Mouse (Mus musculus) forebrain, postnatal 0 days (tissue): ENCODE measurements around the gene Olfr525. TPM values are rescaled to one million over a fixed set of nuclear protein-coding genes. Genes with fewer than 3 reads are reported as not detected.

Experiments
- ATAC-seq: fragments of 200-750 bp; cut with Nextera tagmentation; 2 replicates; pipeline ENCODE4 v1.8.0; 2017; ENCODE audit warnings: mild to moderate bottlenecking, moderate library complexity
- DNase-seq: peaks from one replicate; pipeline ENCODE4 v3.0.0-alpha.2; 2015
- H3K27ac ChIP-seq: fragments of 300-500 bp; sonication (generic); 2 replicates; pipeline ENCODE4 v1.5.1; 2014; ENCODE audit warnings: low read depth, mild to moderate bottlenecking, antibody characterized with exemption, low read length, moderate library complexity, mixed read lengths
- H3K27me3 ChIP-seq: fragments of 300-500 bp; sonication (generic); 2 replicates; pipeline ENCODE4 v1.6.1; 2014; ENCODE audit warnings: mild to moderate bottlenecking, low read length, mixed read lengths; ENCODE audit not compliant: insufficient read depth
- H3K36me3 ChIP-seq: fragments of 300-500 bp; sonication (generic); 2 replicates; pipeline ENCODE4 v1.6.1; 2014; ENCODE audit warnings: mild to moderate bottlenecking, moderate library complexity; ENCODE audit not compliant: insufficient read depth
- H3K4me1 ChIP-seq: fragments of 300-500 bp; sonication (generic); 2 replicates; pipeline ENCODE4 v1.6.1; 2014; ENCODE audit warnings: antibody characterized with exemption; ENCODE audit not compliant: insufficient read depth
- H3K4me2 ChIP-seq: fragments of 300-500 bp; sonication (generic); 2 replicates; pipeline ENCODE4 v1.6.1; 2014; ENCODE audit warnings: low read depth, mild to moderate bottlenecking, moderate library complexity
- H3K4me3 ChIP-seq: fragments of 300-500 bp; sonication (generic); 2 replicates; pipeline ENCODE4 v1.5.1; 2014; ENCODE audit warnings: low read depth, low read length, mixed read lengths
- H3K9ac ChIP-seq: fragments of 300-500 bp; sonication (generic); 2 replicates; pipeline ENCODE4 v1.6.1; 2014; ENCODE audit warnings: mild to moderate bottlenecking
- H3K9me3 ChIP-seq: fragments of 300-500 bp; sonication (generic); 2 replicates; pipeline ENCODE4 v1.6.1; 2016; ENCODE audit warnings: low read length
- CTCF ChIP-seq: sonication (generic); IDR thresholded peaks from 2 replicates; pipeline ENCODE4 v1.5.1; 2016; ENCODE audit warnings: antibody characterized with exemption, control low read depth, low read depth
- WGBS: fragments of 180-500 bp; shearing (Covaris S2); extraction: QIAGEN DNeasy Blood & Tissue Kit; methylation state at CpG from one replicate; pipeline ENCODE4 v1.1.7; 2014; 5-methylcytosine and 5-hydroxymethylcytosine counted together
- polyA plus RNA-seq: library from polyadenylated mRNA; unstranded; fragments of >200 nt; fragmentation: Nextera tagmentation; extraction: Ambion mirVana; gene quantifications from 2 replicates; pipeline ENCODE4 v1.2.1, GENCODE M21; 2015
- total RNA-seq: library from RNA; depleted of rRNA; stranded (reverse); fragments of >200 nt; gene quantifications from 2 replicates; pipeline ENCODE4 v1.2.3, GENCODE M21; 2014; rRNA removed

Olfr525 gene
- total and polyA plus RNA-seq, 2 experiments from 2014 or later = not detected

DNA sequence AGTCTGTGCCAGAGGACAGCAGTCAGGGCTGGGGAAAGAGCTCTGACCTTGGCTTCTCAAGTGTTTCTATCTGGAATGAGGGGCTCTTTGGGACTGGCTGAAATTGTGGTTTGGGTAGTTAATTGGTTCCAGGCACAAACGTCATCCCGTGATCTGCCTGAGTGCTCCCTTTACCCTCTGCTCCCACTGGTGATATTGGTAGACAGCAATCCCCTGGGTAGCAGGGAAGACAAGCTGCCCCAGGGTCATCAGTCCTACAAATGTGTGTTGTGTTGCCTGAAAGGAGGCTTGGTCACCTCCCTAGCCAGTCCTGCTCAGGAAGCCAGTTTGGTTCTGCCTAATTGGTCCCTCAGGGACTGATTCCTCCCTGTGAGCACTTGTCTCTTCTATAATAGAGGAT, 13.1 kb downstream of the Olfr525 start, which contains the start of gene Olfr527:
Gene Olfr527 (plus strand): TSS at position 301 of the 400 bp plus-strand sequence.
- Histone ChIP-seq H3K36me3 (no peaks in the 10 kb centered on the region), H3K9me3 (no peaks in the 10 kb centered on the region), H3K9ac (no peak within 1 kb of the TSS), H3K4me2 (no peak within 1 kb of the TSS), H3K27me3 (no peaks in the 10 kb centered on the region), H3K4me1 (no peaks in the 10 kb centered on the region), H3K4me3 (no peak within 1 kb of the TSS), H3K27ac (no peak within 1 kb of the TSS)
- 70% methylated on average over 2 of the region's 2 CpGs for WGBS
- no peak for DNase-seq
- ATAC-seq = no peak
- no peak for TF ChIP-seq CTCF

DNA sequence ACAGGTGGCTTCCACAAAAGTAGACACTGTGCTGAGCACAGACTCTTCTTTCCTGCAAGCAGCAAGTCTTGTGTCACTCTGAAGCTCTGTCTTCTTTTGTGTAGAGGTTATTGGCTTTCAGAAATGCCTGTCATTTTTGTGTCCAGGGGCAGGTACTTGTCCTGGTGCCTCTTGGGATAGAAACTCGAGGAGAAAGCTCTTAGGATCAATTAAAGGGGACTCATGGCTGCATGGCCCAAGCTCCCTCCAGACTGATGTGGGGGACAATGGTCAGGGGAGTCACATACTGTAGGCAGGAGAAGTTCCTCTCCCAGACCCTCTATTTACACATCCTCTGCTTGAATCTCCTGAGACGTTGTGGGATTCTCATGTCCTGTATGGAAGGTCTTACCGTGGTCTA, 40.9 kb downstream of the Olfr525 start, which contains the start of gene Olfr60:
Gene Olfr60 (minus strand): TSS at position 101 of the 400 bp plus-strand sequence.
- Histone ChIP-seq H3K9ac (no peak within 1 kb of the TSS), H3K36me3 (no peaks in the 10 kb centered on the region), H3K4me3 (no peak within 1 kb of the TSS), H3K27ac (no peak within 1 kb of the TSS), H3K9me3 (no peaks in the 10 kb centered on the region), H3K27me3 (no peaks in the 10 kb centered on the region), H3K4me2 (no peak within 1 kb of the TSS), H3K4me1 (no peaks in the 10 kb centered on the region)
- DNase-seq (no peak), ATAC-seq (no peak)
- WGBS = 66% methylated on average over 3 of the region's 3 CpGs
- TF ChIP-seq CTCF = no peak

- H3K4me1 ChIP-seq = no peaks in the 10 kb centered on the region
- H3K4me2 ChIP-seq = no peak overlapping the region
- no peak for DNase-seq
- WGBS = 81% methylated on average over 4 of the region's 4 CpGs
- no peak overlapping the region for H3K27ac ChIP-seq
- no peak for TF ChIP-seq CTCF
- no peaks in the 10 kb centered on the region for H3K27me3 ChIP-seq
- H3K36me3 ChIP-seq = no peaks in the 10 kb centered on the region
- no peak for ATAC-seq
- H3K4me3 ChIP-seq = no peak overlapping the region
- no peak overlapping the region for H3K9ac ChIP-seq
- H3K9me3 ChIP-seq = no peaks in the 10 kb centered on the region
Measured at GRCm38 (mm10) chr7:140374300-140374699, 53.6 kb downstream of the Olfr525 start.

- DNase-seq (no peak), ATAC-seq (no peak)
- H3K4me1 ChIP-seq = no peaks in the 10 kb centered on the region
- no peak within 1 kb of the TSS for H3K4me2 ChIP-seq
- no peak for TF ChIP-seq CTCF
- no peaks in the 10 kb centered on the region for H3K36me3 ChIP-seq
- no peak within 1 kb of the TSS for H3K9ac ChIP-seq
- H3K27ac ChIP-seq = no peak within 1 kb of the TSS
- no peak within 1 kb of the TSS for H3K4me3 ChIP-seq
- no peaks in the 10 kb centered on the region for H3K27me3 ChIP-seq
- WGBS = 53% methylated on average over 1 of the region's 1 CpGs
- no peaks in the 10 kb centered on the region for H3K9me3 ChIP-seq
Measured at GRCm38 (mm10) chr7:140376231-140376630, 55.6 kb downstream of the Olfr525 start, which contains the start of gene Olfr530. Olfr530 (minus strand) TSS chr7:140376331.

- 95% methylated on average over 2 of the region's 2 CpGs for WGBS
- Histone ChIP-seq H3K27ac (no peak overlapping the region), H3K9ac (no peak overlapping the region), H3K36me3 (no peaks in the 10 kb centered on the region), H3K4me3 (no peak overlapping the region), H3K27me3 (no peaks in the 10 kb centered on the region), H3K4me1 (no peaks in the 10 kb centered on the region), H3K4me2 (no peak overlapping the region), H3K9me3 (no peaks in the 10 kb centered on the region)
- ATAC-seq = no peak
- no peak for DNase-seq
- TF ChIP-seq CTCF = no peak
Measured at GRCm38 (mm10) chr7:140376911-140377310, 56.3 kb downstream of the Olfr525 start.

Other genes with a start within 250 kb of the Olfr525 start
- 259 and 284 TPM in 2 replicates for gene Caly, start 238.3 kb upstream of the Olfr525 start, total RNA-seq
- gene Caly, start 238.3 kb upstream of the Olfr525 start, polyA plus RNA-seq = 348 and 396 TPM in 2 replicates
- gene Prap1, start 227.5 kb upstream of the Olfr525 start, total RNA-seq = not detected in 2 replicates
- not detected in 2 replicates for gene Prap1, start 227.5 kb upstream of the Olfr525 start, polyA plus RNA-seq
- gene Fuom, start 218.4 kb upstream of the Olfr525 start, total RNA-seq = 15.7 and 23.0 TPM in 2 replicates
- 26.9 and 28.4 TPM in 2 replicates for gene Fuom, start 218.4 kb upstream of the Olfr525 start, polyA plus RNA-seq
- gene Paox, start 205.1 kb upstream of the Olfr525 start, total RNA-seq = 8.8 and 10.5 TPM in 2 replicates
- 6.0 and 7.5 TPM in 2 replicates for gene Paox, start 205.1 kb upstream of the Olfr525 start, polyA plus RNA-seq
- 84.0 and 103 TPM in 2 replicates for gene Echs1, start 204.4 kb upstream of the Olfr525 start, total RNA-seq
- 113 and 116 TPM in 2 replicates for gene Echs1, start 204.4 kb upstream of the Olfr525 start, polyA plus RNA-seq
- 14.2 and 15.0 TPM in 2 replicates for gene Mtg1, start 183.3 kb upstream of the Olfr525 start, total RNA-seq
- 33.7 and 35.8 TPM in 2 replicates for gene Mtg1, start 183.3 kb upstream of the Olfr525 start, polyA plus RNA-seq
- 64.0 and 74.4 TPM in 2 replicates for gene Sprn, start 166.0 kb upstream of the Olfr525 start, total RNA-seq
- 32.6 and 43.5 TPM in 2 replicates for gene Sprn, start 166.0 kb upstream of the Olfr525 start, polyA plus RNA-seq
- gene Olfr522, start 156.1 kb upstream of the Olfr525 start, total RNA-seq = not detected in 2 replicates
- gene Olfr522, start 156.1 kb upstream of the Olfr525 start, polyA plus RNA-seq = not detected in 2 replicates
- gene Olfr523, start 147.6 kb upstream of the Olfr525 start, total RNA-seq = not detected in 2 replicates
- gene Olfr523, start 147.6 kb upstream of the Olfr525 start, polyA plus RNA-seq = not detected in 2 replicates
- not detected in 2 replicates for gene Olfr524, start 114.9 kb upstream of the Olfr525 start, total RNA-seq
- gene Olfr524, start 114.9 kb upstream of the Olfr525 start, polyA plus RNA-seq = not detected in 2 replicates
- 0.08 TPM in 1 of 2 replicates, not detected in the other for gene Cd163l1, start 102.6 kb upstream of the Olfr525 start, total RNA-seq
- not detected in 2 replicates for gene Cd163l1, start 102.6 kb upstream of the Olfr525 start, polyA plus RNA-seq
- not detected in 2 replicates for gene 5830411N06Rik, start 73.6 kb upstream of the Olfr525 start, total RNA-seq
- not detected in 2 replicates for gene 5830411N06Rik, start 73.6 kb upstream of the Olfr525 start, polyA plus RNA-seq
- gene Olfr527, start 13.2 kb downstream of the Olfr525 start, total RNA-seq = not detected in 2 replicates
- not detected in 2 replicates for gene Olfr527, start 13.2 kb downstream of the Olfr525 start, polyA plus RNA-seq
- not detected in 2 replicates for gene Olfr60, start 40.8 kb downstream of the Olfr525 start, total RNA-seq
- gene Olfr60, start 40.8 kb downstream of the Olfr525 start, polyA plus RNA-seq = not detected in 2 replicates
- not detected in 2 replicates for gene Olfr530, start 55.5 kb downstream of the Olfr525 start, total RNA-seq
- gene Olfr530, start 55.5 kb downstream of the Olfr525 start, polyA plus RNA-seq = not detected in 2 replicates
- gene Olfr531, start 82.1 kb downstream of the Olfr525 start, total RNA-seq = not detected in 2 replicates
- not detected in 2 replicates for gene Olfr531, start 82.1 kb downstream of the Olfr525 start, polyA plus RNA-seq
- not detected in 2 replicates for gene Olfr532, start 100.8 kb downstream of the Olfr525 start, total RNA-seq
- not detected in 2 replicates for gene Olfr532, start 100.8 kb downstream of the Olfr525 start, polyA plus RNA-seq
- not detected in 2 replicates for gene Olfr533, start 142.5 kb downstream of the Olfr525 start, total RNA-seq
- not detected in 2 replicates for gene Olfr533, start 142.5 kb downstream of the Olfr525 start, polyA plus RNA-seq
- gene Olfr535, start 163.4 kb downstream of the Olfr525 start, total RNA-seq = not detected in 2 replicates
- gene Olfr535, start 163.4 kb downstream of the Olfr525 start, polyA plus RNA-seq = not detected in 2 replicates
- gene Olfr536, start 186.5 kb downstream of the Olfr525 start, total RNA-seq = not detected in 2 replicates
- not detected in 2 replicates for gene Olfr536, start 186.5 kb downstream of the Olfr525 start, polyA plus RNA-seq
- gene Olfr538, start 247.0 kb downstream of the Olfr525 start, total RNA-seq = not detected in 2 replicates
- not detected in 2 replicates for gene Olfr538, start 247.0 kb downstream of the Olfr525 start, polyA plus RNA-seq